Mouse (Mus musculus) MEL (cell line): ENCODE measurements around the gene Fbxl22. TPM values are rescaled to one million over a fixed set of nuclear protein-coding genes. Genes with fewer than 3 reads are reported as not detected.

ENCODE experiments used
- DNase-seq: peaks from one replicate; pipeline ENCODE4 v3.0.0; 2011; ENCODE audit warnings: low read depth, low spot score
- H3K27ac ChIP-seq: 2 replicates; pipeline ENCODE4 v1.5.1; 2012; ENCODE audit warnings: low read depth, mild to moderate bottlenecking, control low read depth, low read length, moderate library complexity; ENCODE audit not compliant: control insufficient read depth
- H3K27me3 ChIP-seq, 2 experiments: fragments of 150-350 bp in 1 of 2; sonication (generic) in 1 of 2; 2 replicates each; pipeline ENCODE4 v1.6.1; 2012; ENCODE audit warnings: low read length in 2 of 2, mild to moderate bottlenecking in 2 of 2, improper control_type of control experiment in 1 of 2, moderate library complexity in 1 of 2; ENCODE audit not compliant: insufficient read depth in 2 of 2, control insufficient read depth in 1 of 2
- H3K36me3 ChIP-seq, 2 experiments: 2 replicates each; pipeline ENCODE4 v1.6.1; 2012 to 2014; ENCODE audit warnings: low read length in 2 of 2, improper control_type of control experiment in 1 of 2, inconsistent platforms in 1 of 2, mild to moderate bottlenecking in 1 of 2; ENCODE audit not compliant: insufficient read depth in 2 of 2, control insufficient read depth in 1 of 2
- H3K4me1 ChIP-seq, 2 experiments: fragments of 150-350 bp in 1 of 2; sonication (generic) in 1 of 2; 2 replicates each; pipeline ENCODE4 v1.6.1; 2012; ENCODE audit warnings: low read length in 2 of 2, improper control_type of control experiment in 1 of 2, mild to moderate bottlenecking in 1 of 2; ENCODE audit not compliant: insufficient read depth in 2 of 2, control insufficient read depth in 1 of 2
- H3K4me3 ChIP-seq, 2 experiments: fragments of 150-350 bp in 1 of 2; sonication (generic) in 1 of 2; 2 replicates each; pipeline ENCODE4 v1.5.1; 2012; ENCODE audit warnings: low read depth in 2 of 2, low read length in 2 of 2, mild to moderate bottlenecking in 2 of 2, moderate library complexity in 2 of 2, control low read depth in 1 of 2, improper control_type of control experiment in 1 of 2; ENCODE audit not compliant: control insufficient read depth in 1 of 2, insufficient read depth in 1 of 2
- H3K79me2 ChIP-seq: 2 replicates; pipeline ENCODE4 v1.6.1; 2012; ENCODE audit warnings: mild to moderate bottlenecking, low read length, moderate library complexity; ENCODE audit not compliant: control insufficient read depth, poor library complexity, insufficient read depth
- H3K9ac ChIP-seq: 2 replicates; pipeline ENCODE4 v1.6.1; 2012; ENCODE audit warnings: low read depth, mild to moderate bottlenecking, control low read depth, low read length, moderate library complexity; ENCODE audit not compliant: control insufficient read depth, poor library complexity, severe bottlenecking
- H3K9me3 ChIP-seq: fragments of 150-350 bp; sonication (generic); replicated peaks from 2 replicates; pipeline ENCODE4 v1.6.1; 2012; ENCODE audit warnings: mild to moderate bottlenecking, low read length, improper control_type of control experiment, moderate library complexity; ENCODE audit not compliant: insufficient read depth
- BHLHE40 ChIP-seq: IDR thresholded peaks from 2 replicates; pipeline ENCODE4 v1.6.1; 2012; ENCODE audit warnings: low read depth, mild to moderate bottlenecking, inconsistent platforms, low read length, improper control_type of control experiment, borderline replicate concordance
- CHD1 ChIP-seq: IDR thresholded peaks from 2 replicates; pipeline ENCODE4 v1.6.1; 2012; ENCODE audit warnings: low read depth, mild to moderate bottlenecking, inconsistent platforms, low read length, improper control_type of control experiment
- CTCF ChIP-seq, 3 experiments: IDR thresholded peaks in 2 of 3; conservative IDR thresholded peaks in 1 of 3; 2 replicates each; pipeline ENCODE4 v1.5.1; 2011 to 2012; ENCODE audit warnings: low read length in 3 of 3, low read depth in 2 of 3, mild to moderate bottlenecking in 2 of 3, improper control_type of control experiment in 1 of 3, inconsistent platforms in 1 of 3, mixed read lengths in 1 of 3, moderate library complexity in 1 of 3; ENCODE audit not compliant: control insufficient read depth in 1 of 3, insufficient read depth in 1 of 3, poor library complexity in 1 of 3, severe bottlenecking in 1 of 3
- ELF1 ChIP-seq: IDR thresholded peaks from 2 replicates; pipeline ENCODE4 v1.6.1; 2014; ENCODE audit warnings: low read depth, mild to moderate bottlenecking, inconsistent platforms, low read length, improper control_type of control experiment, moderate library complexity
- ETS1 ChIP-seq: IDR thresholded peaks from 2 replicates; pipeline ENCODE4 v1.6.1; 2012; ENCODE audit warnings: low read depth, mild to moderate bottlenecking, inconsistent platforms, low read length, improper control_type of control experiment, moderate library complexity
- GABPA ChIP-seq: IDR thresholded peaks from 2 replicates; pipeline ENCODE4 v1.6.1; 2012; ENCODE audit warnings: low read depth, mild to moderate bottlenecking, inconsistent platforms, low read length, improper control_type of control experiment, moderate library complexity
- GATA1 ChIP-seq: IDR thresholded peaks from 2 replicates; pipeline ENCODE4 v1.6.1; 2011; ENCODE audit warnings: low read depth, low read length, improper control_type of control experiment
- MAX ChIP-seq: IDR thresholded peaks from 2 replicates; pipeline ENCODE4 v1.6.1; 2011; ENCODE audit warnings: low read length, improper control_type of control experiment
- MEF2A ChIP-seq: IDR thresholded peaks from 2 replicates; pipeline ENCODE4 v1.6.1; 2014; ENCODE audit warnings: low read depth, mild to moderate bottlenecking, inconsistent platforms, low read length, improper control_type of control experiment; ENCODE audit not compliant: poor library complexity, insufficient replicate concordance, severe bottlenecking; ENCODE audit errors: extremely low read depth
- MXI1 ChIP-seq: IDR thresholded peaks from 2 replicates; pipeline ENCODE4 v1.6.1; 2011; ENCODE audit warnings: mild to moderate bottlenecking, low read depth, low read length, improper control_type of control experiment
- MYC ChIP-seq: IDR thresholded peaks from 2 replicates; pipeline ENCODE4 v1.6.1; 2011; ENCODE audit warnings: low read depth, mild to moderate bottlenecking, low read length, improper control_type of control experiment, moderate library complexity
- NELFE ChIP-seq: IDR thresholded peaks from 2 replicates; pipeline ENCODE4 v1.6.1; 2011; ENCODE audit warnings: low read depth, low read length, improper control_type of control experiment
- NRF1 ChIP-seq: IDR thresholded peaks from 2 replicates; pipeline ENCODE4 v1.6.1; 2014; ENCODE audit warnings: low read depth, mild to moderate bottlenecking, inconsistent platforms, low read length, improper control_type of control experiment, moderate library complexity; ENCODE audit not compliant: poor library complexity, insufficient read depth, severe bottlenecking
- POLR2A ChIP-seq, 2 experiments: IDR thresholded peaks; 2 replicates each; pipeline ENCODE4 v1.6.1; 2011 to 2012; ENCODE audit warnings: low read length in 2 of 2, mild to moderate bottlenecking in 2 of 2, control low read depth in 1 of 2, improper control_type of control experiment in 1 of 2, low read depth in 1 of 2, moderate library complexity in 1 of 2; ENCODE audit not compliant: control insufficient read depth in 1 of 2, insufficient read depth in 1 of 2, poor library complexity in 1 of 2
- POLR2AphosphoS2 ChIP-seq: IDR thresholded peaks from 2 replicates; pipeline ENCODE4 v1.6.1; 2011; ENCODE audit warnings: low read length, improper control_type of control experiment
- POLR2AphosphoS5 ChIP-seq: IDR thresholded peaks from 2 replicates; pipeline ENCODE4 v1.6.1; 2012; ENCODE audit warnings: low read depth, borderline replicate concordance, mild to moderate bottlenecking, inconsistent platforms, low read length, moderate library complexity, mixed read lengths
- RAD21 ChIP-seq: IDR thresholded peaks from 2 replicates; pipeline ENCODE4 v1.6.1; 2011; ENCODE audit warnings: mild to moderate bottlenecking, low read depth, low read length, improper control_type of control experiment
- RCOR1 ChIP-seq: IDR thresholded peaks from 2 replicates; pipeline ENCODE4 v1.6.1; 2012; ENCODE audit warnings: low read depth, mild to moderate bottlenecking, inconsistent platforms, low read length, improper control_type of control experiment
- SIN3A ChIP-seq: IDR thresholded peaks from 2 replicates; pipeline ENCODE4 v1.6.1; 2012; ENCODE audit warnings: low read length, improper control_type of control experiment, inconsistent platforms
- SMC3 ChIP-seq: IDR thresholded peaks from 2 replicates; pipeline ENCODE4 v1.6.1; 2011; ENCODE audit warnings: low read depth, low read length, improper control_type of control experiment
- TBP ChIP-seq: IDR thresholded peaks from 2 replicates; pipeline ENCODE4 v1.8.0; 2011; ENCODE audit warnings: low read depth, low read length, improper control_type of control experiment
- TCF12 ChIP-seq: IDR thresholded peaks from 2 replicates; pipeline ENCODE4 v1.6.1; 2014; ENCODE audit warnings: low read depth, mild to moderate bottlenecking, inconsistent platforms, low read length, improper control_type of control experiment, moderate library complexity
- UBTF ChIP-seq: IDR thresholded peaks from 2 replicates; pipeline ENCODE4 v1.6.1; 2012; ENCODE audit warnings: low read depth, mild to moderate bottlenecking, inconsistent platforms, low read length, improper control_type of control experiment, moderate library complexity, borderline replicate concordance; ENCODE audit not compliant: insufficient read depth
- USF1 ChIP-seq: IDR thresholded peaks from 2 replicates; pipeline ENCODE4 v1.6.1; 2014; ENCODE audit warnings: low read depth, mild to moderate bottlenecking, inconsistent platforms, low read length, improper control_type of control experiment, moderate library complexity
- USF2 ChIP-seq, 2 experiments: IDR thresholded peaks; 2 replicates each; pipeline ENCODE4 v1.6.1; 2011 to 2012; ENCODE audit warnings: improper control_type of control experiment in 2 of 2, low read length in 2 of 2, borderline replicate concordance in 1 of 2, inconsistent platforms in 1 of 2, low read depth in 1 of 2, mild to moderate bottlenecking in 1 of 2; ENCODE audit not compliant: insufficient read depth in 1 of 2
- ZC3H11A ChIP-seq: IDR thresholded peaks from 2 replicates; pipeline ENCODE4 v1.6.1; 2012; ENCODE audit warnings: low read depth, mild to moderate bottlenecking, inconsistent platforms, low read length, improper control_type of control experiment
- ZKSCAN1 ChIP-seq: IDR thresholded peaks from 2 replicates; pipeline ENCODE4 v1.6.1; 2012; ENCODE audit warnings: low read depth, mild to moderate bottlenecking, inconsistent platforms, low read length, improper control_type of control experiment, moderate library complexity
- ZMIZ1 ChIP-seq: IDR thresholded peaks from 2 replicates; pipeline ENCODE4 v1.6.1; 2012; ENCODE audit warnings: low read depth, mild to moderate bottlenecking, inconsistent platforms, low read length, improper control_type of control experiment, moderate library complexity
- ZNF384 ChIP-seq: IDR thresholded peaks from 2 replicates; pipeline ENCODE4 v1.6.1; 2012; ENCODE audit warnings: low read depth, mild to moderate bottlenecking, inconsistent platforms, low read length, improper control_type of control experiment
- polyA plus RNA-seq, 2 experiments: library from polyadenylated mRNA; stranded (reverse) in 1 of 2; unstranded in 1 of 2; fragments of >175 nt in 1 of 2; fragments of >200 nt in 1 of 2; gene quantifications; 2 replicates each; pipeline versions ENCODE4 v1.2.1 to v1.2.4; 2012; ENCODE audit warnings: low replicate concordance in 2 of 2, low read depth in 1 of 2; ENCODE audit not compliant: insufficient read length in 2 of 2, insufficient read depth in 1 of 2, missing spikeins in 1 of 2
- total RNA-seq: library from RNA; depleted of rRNA; stranded (reverse); fragments of 300-350 nt; gene quantifications from 2 replicates; pipeline ENCODE4 v1.2.3, GENCODE M21; 2012

Fbxl22 gene
- total and polyA plus RNA-seq, 3 experiments = 0.35 to 0.47 TPM; not detected in 1

DNA sequence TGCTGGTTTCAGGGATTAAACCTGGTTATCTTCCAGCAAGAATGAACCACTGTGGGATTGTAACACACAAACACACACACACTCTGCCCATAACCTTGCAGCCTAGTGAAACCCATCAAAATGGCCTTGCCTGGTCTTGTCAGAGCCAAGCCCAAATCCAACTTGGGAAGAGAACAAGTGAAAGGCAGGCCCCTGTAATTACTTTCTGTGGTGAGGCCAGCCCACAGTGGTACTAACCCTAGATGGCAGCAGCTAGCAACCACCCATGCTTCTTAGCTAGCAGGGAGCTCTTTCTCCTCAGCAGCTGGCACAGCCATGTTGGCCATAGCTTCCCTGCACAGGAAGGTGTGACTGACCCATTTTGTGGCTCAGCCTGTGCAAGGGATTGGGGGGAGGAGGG lies 1.2 kb downstream of the Fbxl22 start:
- Histone ChIP-seq H3K9me3 (no peaks in the 10 kb centered on the region), H3K4me1 (peaks cover 0 to 7% of the 10 kb centered on the region in 2 experiments; a peak in 2 of 4 replicates), H3K9ac (no peak overlapping the region), H3K4me3 (no peak overlapping the region), H3K27me3 (no peaks in the 10 kb centered on the region), H3K36me3 (peaks cover 0 to 7% of the 10 kb centered on the region in 2 experiments; a peak in 2 of 4 replicates), H3K27ac (no peak overlapping the region; the same call in 1 of the 2 replicates), H3K79me2 (peaks cover 4% of the 10 kb centered on the region; the same call in 1 of the 2 replicates)
- TF ChIP-seq RAD21 = peak; percentile 47
- TF ChIP-seq UBTF = no peak
- no peak for TF ChIP-seq SIN3A
- no peak for TF ChIP-seq RCOR1
- 0 out of 2 replicates have a peak, but pooled peaks have one; percentile 28 for TF ChIP-seq POLR2AphosphoS2
- TF ChIP-seq MYC = no peak
- peak in 2 of 3 experiments; percentile 35 to 48; a peak in 3 of 6 replicates for TF ChIP-seq CTCF (IDR thresholded peaks at IDR 0.05 in 2 of 3, conservative IDR thresholded peaks at IDR 0.05 in 1 of 3; ENCODE audit: control insufficient read depth in 1 of 3, insufficient read depth in 1 of 3, low read depth in 2 of 3, low read length in 3 of 3, poor library complexity in 1 of 3, severe bottlenecking in 1 of 3)
- TF ChIP-seq ZC3H11A = peak; percentile 41; the same call in 1 of the 2 replicates
- TF ChIP-seq ELF1 = no peak
- peak; percentile 60 for TF ChIP-seq SMC3
- no peak for TF ChIP-seq CHD1
- TF ChIP-seq POLR2AphosphoS5 = no peak
- no peak for TF ChIP-seq NRF1
- peak; percentile 52 for DNase-seq

DNA sequence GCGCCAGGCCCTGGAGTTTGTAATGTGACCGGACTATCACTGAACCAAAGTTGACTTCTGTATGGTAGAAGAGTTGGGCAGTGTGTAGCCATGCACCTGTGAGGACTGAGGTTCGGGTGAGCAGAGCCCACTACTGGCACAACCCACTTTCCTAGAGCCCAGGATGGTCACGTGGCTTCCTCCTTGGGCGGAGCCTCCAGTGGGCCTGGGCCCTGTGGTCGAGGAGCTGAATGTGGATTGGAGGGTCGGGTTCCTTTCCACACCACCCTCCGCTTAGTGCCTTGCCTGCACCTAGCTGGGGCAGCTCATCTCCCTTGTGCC lies 2.1 kb downstream of the Fbxl22 start:
- H3K36me3 ChIP-seq = peaks cover 0 to 7% of the 10 kb centered on the region in 2 experiments; a peak in 1 of 4 replicates
- peaks cover 4% of the 10 kb centered on the region; the same call in 1 of the 2 replicates for H3K79me2 ChIP-seq
- no peaks in the 10 kb centered on the region for H3K9me3 ChIP-seq
- peaks cover 0 to 7% of the 10 kb centered on the region in 2 experiments; a peak in 2 of 4 replicates for H3K4me1 ChIP-seq
- H3K27me3 ChIP-seq = no peaks in the 10 kb centered on the region
- peak; percentile 93 for DNase-seq
- peak overlapping the region; percentile 72 to 77 for H3K4me3 ChIP-seq
- H3K27ac ChIP-seq = peak overlapping the region; percentile 86
- TF ChIP-seq SMC3 (no peak; the same call in 1 of the 2 replicates), TCF12 (peak; percentile 47; the same call in 1 of the 2 replicates), TBP (peak; percentile 87), ZNF384 (no peak), RAD21 (no peak), ZMIZ1 (peak; percentile 91), POLR2AphosphoS2 (no peak; the same call in none of the 2 replicates), GATA1 (no peak), SIN3A (no peak), POLR2A (IDR thresholded peaks at IDR 0.05; ENCODE audit: control insufficient read depth in 1 of 2, insufficient read depth in 1 of 2, low read depth in 1 of 2, low read length in 2 of 2, poor library complexity in 1 of 2) (peak; percentile 64 to 94; a peak in 2 of 4 replicates), GABPA (no peak), ETS1 (0 out of 2 replicates have a peak, but pooled peaks have one; percentile 20), ZC3H11A (no peak), ELF1 (no peak), ZKSCAN1 (no peak), MEF2A (no peak), MXI1 (no peak; the same call in 1 of the 2 replicates), BHLHE40 (peak; percentile 62; the same call in 1 of the 2 replicates), MYC (peak; percentile 72), USF1 (peak; percentile 98), NELFE (peak; percentile 77), MAX (peak; percentile 96), CHD1 (no peak), USF2 (IDR thresholded peaks at IDR 0.05; ENCODE audit: borderline replicate concordance in 1 of 2, insufficient read depth in 1 of 2, low read depth in 1 of 2, low read length in 2 of 2) (peak; percentile 72 to 88)
- H3K9ac ChIP-seq = peak overlapping the region; percentile 83
